Mouse (Mus musculus) ES-Bruce4 (cell line): Measurements from ENCODE around the gene Gypa.

ENCODE experiments used
- EP300 ChIP-seq: IDR thresholded peaks from 2 replicates; pipeline ENCODE4 v1.6.1; 2011; ENCODE audit warnings: low read depth, low read length; ENCODE audit not compliant: insufficient read depth
- POLR2A ChIP-seq: IDR thresholded peaks from one replicate; pipeline ENCODE4 v1.8.1; 2011; ENCODE audit warnings: low read length; ENCODE audit not compliant: insufficient read depth

DNA sequence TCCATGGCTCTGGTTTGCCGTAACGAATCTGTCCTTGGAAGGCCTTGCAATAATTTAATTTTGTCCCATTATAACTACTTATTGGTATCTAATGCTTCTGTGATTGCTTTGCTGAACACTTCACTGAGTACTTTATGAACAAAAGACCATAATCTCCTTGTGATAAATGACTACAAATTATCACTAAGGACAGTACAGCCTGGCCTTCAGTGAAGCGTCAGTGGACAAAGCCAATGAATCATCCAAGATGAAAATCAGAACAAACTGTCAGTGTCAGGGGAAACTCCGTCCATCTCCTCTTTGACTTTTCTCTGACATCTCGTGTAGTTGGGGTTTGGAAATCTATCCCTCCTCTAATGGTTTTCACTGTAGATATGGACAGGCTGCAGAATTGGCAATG, 15.4 kb upstream of the Gypa start:
- no peak for TF ChIP-seq EP300
- TF ChIP-seq POLR2A: no peak
